Mouse (Mus musculus) cerebellum, adult 2 months (tissue): ENCODE results near the gene Uck1.

Source experiments
- CTCF ChIP-seq: fragments of 200-500 bp; IDR thresholded peaks from 2 replicates; pipeline ENCODE4 v1.5.1; 2011; ENCODE audit warnings: low read depth, mild to moderate bottlenecking, control low read depth, low read length, moderate library complexity, borderline replicate concordance; ENCODE audit not compliant: insufficient read depth
- POLR2A ChIP-seq: fragments of 200-500 bp; IDR thresholded peaks from 2 replicates; pipeline ENCODE4 v1.6.1; 2011; ENCODE audit warnings: low read length, control low read depth, borderline replicate concordance; ENCODE audit not compliant: insufficient read depth

DNA sequence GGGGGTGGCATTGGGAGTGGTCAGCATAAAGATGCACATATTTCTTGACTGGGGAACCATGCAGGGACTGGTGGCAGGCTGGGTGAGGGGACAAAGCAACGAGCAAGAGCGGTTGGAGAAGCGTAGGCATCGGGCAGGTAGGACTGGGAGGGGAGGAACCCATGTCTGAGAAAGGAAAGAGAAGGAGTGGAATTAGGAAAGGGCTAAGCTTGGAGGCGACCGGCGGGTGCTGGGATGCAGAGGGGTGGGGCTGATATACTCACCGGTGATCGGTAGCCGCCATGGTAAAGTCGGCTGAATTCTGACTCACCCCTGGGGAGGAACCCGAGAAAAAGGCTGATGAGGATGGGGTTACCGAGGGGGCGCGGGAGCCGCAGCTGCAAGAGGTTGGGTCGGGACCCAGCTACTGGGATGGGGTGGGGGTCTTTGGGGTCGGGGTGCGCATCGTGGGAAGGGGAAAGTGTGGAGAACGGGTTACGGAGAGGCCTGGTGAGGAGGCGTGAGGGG lies 27.4 kb upstream of the Uck1 start, which contains the start of gene Golga2:
- TF ChIP-seq POLR2A (no peak), CTCF (no peak)
